Mouse (Mus musculus): Measurements from ENCODE around the gene Krt16. TPM values are rescaled to one million over a fixed set of nuclear protein-coding genes. Genes with fewer than 3 reads are reported as not detected.
"Not testable (repeated sequence)": the region's sequence is repeated elsewhere in the genome, so short reads cannot be mapped to it uniquely, and the experiment has no call there.

Krt16 gene
- total RNA-seq, 2 experiments from 2014 or later: not detected

DNA sequence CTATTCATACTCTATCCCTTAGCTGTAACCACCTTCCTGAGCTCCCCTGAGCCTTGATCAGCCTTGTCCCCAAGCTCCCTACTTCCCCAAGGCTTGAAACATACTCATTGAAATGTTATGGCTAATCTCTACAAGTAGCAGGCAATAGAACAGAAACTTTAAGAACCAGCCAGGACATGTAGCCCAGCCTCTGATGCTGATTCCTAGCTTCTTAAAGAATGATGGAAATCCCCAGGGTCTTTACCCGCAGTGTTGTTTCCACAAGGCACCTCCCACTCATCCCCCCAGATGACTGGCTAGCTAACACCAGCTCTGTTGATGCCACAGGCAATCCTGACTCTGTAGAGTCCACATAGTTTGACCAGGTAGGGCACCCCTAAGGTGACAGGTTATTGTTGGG lies 9.3 kb upstream of the Krt16 start:
- no peak for DNase-seq (ENCODE audit: low spot score in 2 of 2)

GRCm38 (mm10) chr11:100255514-100255913 lies 6.8 kb upstream of the Krt16 start:
- DNase-seq (ENCODE audit: low spot score in 2 of 2): no peak

DNA sequence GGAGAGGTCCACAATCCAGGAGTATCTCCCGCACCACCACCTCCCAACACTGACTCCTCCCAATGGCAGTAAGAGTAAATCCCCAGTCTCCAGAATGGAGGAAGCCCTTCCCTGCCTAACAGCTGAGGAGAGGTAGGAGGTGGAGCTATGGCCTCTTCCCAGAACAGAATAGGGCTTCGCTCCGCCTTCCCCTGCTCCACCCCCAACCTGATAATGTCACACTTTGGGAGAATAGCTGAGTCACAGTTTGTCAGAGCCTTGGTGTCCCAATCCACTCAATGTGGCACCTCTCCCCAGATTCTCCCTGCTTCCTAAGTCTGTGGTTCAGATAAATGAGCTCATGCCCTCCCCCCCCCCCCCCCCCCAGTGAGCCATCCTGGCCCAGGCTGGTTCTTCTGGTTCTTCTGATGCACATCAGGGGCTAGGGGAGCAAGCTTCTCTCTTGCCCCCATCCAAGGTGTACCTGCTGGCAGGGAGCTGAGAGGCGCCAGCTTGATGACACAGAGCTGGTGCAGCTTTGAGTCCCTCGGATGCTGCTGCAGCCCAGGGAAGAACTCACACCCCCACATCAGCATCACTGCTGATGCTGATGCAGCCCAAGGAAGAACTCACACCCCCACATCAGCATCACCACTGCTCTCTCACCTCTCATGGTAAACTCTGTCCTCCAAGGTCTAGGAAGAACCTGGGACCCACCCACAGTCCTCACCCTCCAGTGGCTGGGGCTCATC lies 5.8 kb upstream of the Krt16 start:
- no peak for DNase-seq (ENCODE audit: low spot score in 2 of 2)

DNA sequence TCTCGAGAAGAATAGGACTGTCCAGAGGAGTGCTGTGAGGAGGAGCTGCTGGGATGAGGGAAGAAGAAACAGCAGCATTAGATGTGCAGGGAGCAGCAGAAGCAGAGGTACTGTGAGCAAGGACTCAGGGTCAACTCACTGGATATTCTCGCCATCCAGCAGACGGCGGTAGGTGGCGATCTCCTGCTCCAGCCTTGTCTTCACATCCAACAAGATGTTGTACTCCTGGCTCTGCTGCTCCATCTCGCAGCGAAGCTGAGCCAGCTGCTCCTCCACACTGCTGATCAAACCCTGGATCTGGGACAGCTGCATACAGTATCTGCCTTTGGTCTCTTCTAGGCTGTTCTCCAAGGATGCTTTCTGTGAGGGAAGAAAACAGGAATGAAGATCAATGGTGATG lies 2.2 kb downstream of the Krt16 start:
- not testable (repeated sequence) for DNase-seq (ENCODE audit: low spot score in 2 of 2)

DNA sequence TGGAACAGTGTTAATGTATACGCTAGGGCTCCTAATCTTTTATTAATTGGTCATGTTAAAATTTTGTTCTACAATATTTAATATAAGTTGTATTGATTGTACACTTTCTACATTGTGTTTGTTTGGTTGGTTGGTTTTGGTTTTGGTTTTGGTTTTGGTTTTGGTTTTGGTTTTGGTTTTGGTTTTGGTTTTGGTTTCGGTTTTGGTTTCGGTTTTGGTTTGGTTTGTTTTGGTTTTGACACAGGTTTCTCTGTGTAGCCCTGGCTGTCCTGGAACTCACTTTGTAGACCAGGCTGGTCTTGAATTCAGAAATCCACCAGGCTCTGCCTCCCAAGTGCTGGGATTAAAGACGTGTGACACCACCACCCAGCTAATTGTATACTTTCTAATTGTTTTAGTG lies 8.4 kb downstream of the Krt16 start:
- DNase-seq (ENCODE audit: low spot score in 2 of 2): not testable (repeated sequence)

DNA sequence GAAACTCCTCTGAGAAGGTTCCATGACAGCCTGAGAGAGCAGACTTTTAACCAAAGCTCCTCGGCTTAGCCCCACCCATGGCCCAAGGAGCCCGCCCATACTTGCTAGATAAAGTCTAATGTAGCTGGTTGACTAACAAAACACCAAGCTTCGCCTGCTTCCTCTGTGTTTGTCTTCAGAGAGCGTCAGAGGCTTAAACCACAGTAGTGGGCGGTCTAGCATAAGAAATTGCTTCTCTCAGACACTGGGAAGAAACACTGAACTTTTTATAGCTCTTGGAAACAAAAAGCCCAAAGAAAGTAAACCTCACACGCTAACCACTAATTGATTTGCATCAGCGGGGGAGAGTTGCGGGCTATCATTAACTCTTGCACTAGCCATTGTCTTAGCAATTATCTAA lies 27.0 kb downstream of the Krt16 start:
- no peak for DNase-seq (ENCODE audit: low spot score in 2 of 2)

- no peak for DNase-seq (ENCODE audit: low spot score in 2 of 2)
Measured at GRCm38 (mm10) chr11:100219304-100219703, 29.4 kb downstream of the Krt16 start.

DNA sequence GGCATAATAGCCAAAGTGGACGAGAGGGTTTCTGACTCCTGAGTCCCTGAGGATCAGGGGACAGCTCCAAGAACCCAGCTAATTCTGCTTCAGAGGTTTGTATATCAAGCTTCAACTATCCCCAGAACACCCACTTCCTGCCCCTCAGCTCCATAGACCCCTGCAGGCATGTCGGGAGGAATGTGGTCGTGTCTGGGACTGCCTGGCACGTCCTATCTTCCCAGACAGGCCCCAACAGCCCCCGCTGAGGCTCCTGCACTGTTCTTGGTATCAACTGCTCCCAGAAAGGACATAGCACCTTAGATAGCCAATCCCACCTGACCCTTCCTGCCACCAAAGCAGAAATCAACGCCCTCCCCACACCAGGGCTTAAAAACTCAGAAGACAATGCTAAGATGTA lies 40.2 kb downstream of the Krt16 start:
- no peak for DNase-seq (ENCODE audit: low spot score in 2 of 2)

DNA sequence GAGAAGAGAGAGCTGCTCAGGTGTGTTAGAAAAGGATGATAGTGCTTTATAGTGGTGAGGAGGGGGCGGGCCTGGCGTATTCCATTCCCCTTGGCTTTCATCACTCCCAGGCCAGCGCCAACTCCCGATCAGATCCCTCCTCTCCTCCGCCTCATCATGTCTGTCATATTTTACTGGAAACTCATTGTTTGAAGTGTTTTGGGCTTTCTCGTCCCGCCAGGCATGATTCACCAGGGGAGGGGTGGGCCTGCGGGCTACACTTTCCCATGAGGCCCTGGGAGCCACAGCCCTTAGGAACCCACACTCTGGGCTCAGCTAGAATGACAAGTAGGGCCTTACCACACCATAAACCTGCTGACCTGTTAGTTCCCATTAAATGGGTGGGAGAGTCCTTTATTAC lies 41.2 kb downstream of the Krt16 start, which contains the start of gene Krt14:
TSS of gene Krt14 (minus strand) at position 51 of the 400 bp plus-strand sequence.
- no peak for DNase-seq (ENCODE audit: low spot score in 2 of 2)

DNA sequence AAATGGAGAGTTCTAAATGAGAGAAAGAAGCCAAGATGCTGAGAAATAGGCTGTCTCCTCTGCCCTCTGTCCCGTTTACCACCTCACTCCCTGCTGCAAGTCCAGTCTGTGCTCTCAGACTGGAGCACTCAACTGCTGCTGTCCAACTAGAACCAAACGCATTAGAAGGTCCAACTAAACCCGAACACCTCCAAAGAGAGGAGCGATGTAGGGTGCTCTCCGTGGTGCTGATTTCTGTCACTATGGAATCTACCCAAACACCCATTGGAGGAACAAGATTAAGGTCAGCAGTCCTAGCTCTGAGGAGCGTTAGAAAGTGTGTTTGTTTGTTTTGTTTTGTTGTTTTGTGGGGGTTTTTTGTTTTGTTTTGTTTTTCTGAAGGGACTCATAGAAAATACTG lies 45.3 kb downstream of the Krt16 start:
- DNase-seq (ENCODE audit: low spot score in 2 of 2): peak in 1 of 2 experiments; percentile 13

- no peak for DNase-seq (ENCODE audit: low spot score in 2 of 2)
Measured at GRCm38 (mm10) chr11:100202906-100203305, 45.8 kb downstream of the Krt16 start.

DNA sequence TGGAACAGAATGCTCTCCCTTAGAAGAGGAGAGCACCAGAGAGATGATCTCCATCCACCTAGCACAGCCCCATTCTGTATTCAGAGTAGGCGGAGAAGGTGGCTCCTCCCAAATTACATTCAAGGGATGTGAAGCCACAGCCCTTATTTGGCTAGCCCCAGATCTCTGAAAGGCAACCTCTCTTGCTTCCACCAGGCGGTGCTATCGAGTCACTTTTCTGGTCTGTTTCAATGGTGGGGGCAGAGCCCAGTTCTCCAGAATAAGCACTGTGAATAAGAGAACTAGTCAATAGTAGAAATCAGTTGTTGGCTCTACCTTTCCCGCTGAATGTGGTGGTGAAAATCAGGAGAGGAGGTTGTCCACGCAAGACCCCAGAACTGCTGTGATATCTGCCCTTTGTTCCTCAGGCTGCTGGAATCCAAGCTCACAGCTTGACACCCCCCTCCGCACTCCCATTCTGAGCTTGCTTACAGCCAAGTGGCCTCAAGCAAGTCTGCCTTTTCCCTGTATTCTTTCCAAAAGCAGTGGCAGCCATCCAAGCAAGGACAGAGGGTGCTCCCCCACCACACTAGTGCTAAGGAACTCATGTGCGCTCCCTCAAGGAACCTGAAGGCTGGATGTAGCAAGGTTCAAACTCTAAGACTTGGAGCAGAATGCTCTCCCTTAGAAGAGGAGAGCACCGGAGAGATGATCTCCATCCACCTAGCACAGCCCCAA lies 48.4 kb downstream of the Krt16 start:
- DNase-seq (ENCODE audit: low spot score in 2 of 2): peak in 1 of 2 experiments; percentile 36

- no peak for DNase-seq (ENCODE audit: low spot score in 2 of 2)
Measured at GRCm38 (mm10) chr11:100198666-100199065, 50.0 kb downstream of the Krt16 start.

Other genes with a start within 250 kb of the Krt16 start
- gene Krt33a, start 232.7 kb downstream of the Krt16 start, total RNA-seq (2021): not detected
- not detected for gene Krt33b, start 219.0 kb downstream of the Krt16 start, total RNA-seq (2021)
- not detected for gene Krt34, start 207.3 kb downstream of the Krt16 start, total RNA-seq (2021)
- not detected for gene Krt31, start 198.4 kb downstream of the Krt16 start, total RNA-seq (2021)
- not detected for gene Krt32, start 160.7 kb downstream of the Krt16 start, total RNA-seq (2021)
- gene Krt35, start 152.7 kb downstream of the Krt16 start, total RNA-seq (2021): not detected
- under 1 TPM; 0.43 to 0.51 TPM for gene Krt36, start 143.3 kb downstream of the Krt16 start, total RNA-seq (2021)
- gene Krt13, start 127.3 kb downstream of the Krt16 start, total RNA-seq (2021): not detected
- not detected for gene Krt15, start 113.0 kb downstream of the Krt16 start, total RNA-seq (2021)
- 1 to 10 TPM; 2.2 to 5.9 TPM for gene Krt19, start 100.2 kb downstream of the Krt16 start, total RNA-seq (2021)
- not detected for gene Krt9, start 55.7 kb downstream of the Krt16 start, total RNA-seq (2021)
- under 1 TPM in 1 of 2 experiments, not detected in 1; 0.54 TPM for gene Krt14, start 41.4 kb downstream of the Krt16 start, total RNA-seq (2021)
- gene Krt17, start 12.1 kb upstream of the Krt16 start, total RNA-seq (2021): not detected
- gene Krt42, start 21.0 kb upstream of the Krt16 start, total RNA-seq (2021): not detected
- gene Eif1, start 71.0 kb upstream of the Krt16 start, total RNA-seq (2021): 1,000 to 10,000 TPM; 1,436 to 1,462 TPM
- gene Gast, start 85.5 kb upstream of the Krt16 start, total RNA-seq (2021): not detected
- 10 to 100 TPM; 46.9 to 49.7 TPM for gene Hap1, start 107.2 kb upstream of the Krt16 start, total RNA-seq (2021)
- gene Jup, start 148.9 kb upstream of the Krt16 start, total RNA-seq (2021): 10 to 100 TPM; 55.3 to 64.5 TPM
- gene P3h4, start 165.9 kb upstream of the Krt16 start, total RNA-seq (2021): 10 to 100 TPM; 26.3 to 33.5 TPM
- 10 to 100 TPM; 13.4 to 19.0 TPM for gene Fkbp10, start 166.8 kb upstream of the Krt16 start, total RNA-seq (2021)
- gene Nt5c3b, start 192.9 kb upstream of the Krt16 start, total RNA-seq (2021): 10 to 100 TPM; 45.6 to 50.0 TPM
- gene Klhl10, start 193.0 kb upstream of the Krt16 start, total RNA-seq (2021): under 1 TPM; 0.67 to 0.96 TPM
- gene Klhl11, start 223.8 kb upstream of the Krt16 start, total RNA-seq (2021): 10 to 100 TPM; 51.5 to 58.3 TPM

All from adrenal gland, adult 18-20 months (tissue).